Mouse (Mus musculus) cortical plate, adult 2 months (tissue): ENCODE measurements around the gene Ccnb2. TPM values are rescaled to one million over a fixed set of nuclear protein-coding genes. Genes with fewer than 3 reads are reported as not detected.

Source experiments
- H3K27ac ChIP-seq: fragments of 200-500 bp; 2 replicates; pipeline ENCODE4 v1.5.1; 2012; ENCODE audit warnings: low read length, control low read depth, inconsistent platforms; ENCODE audit not compliant: insufficient read depth
- H3K4me1 ChIP-seq: fragments of 200-500 bp; 2 replicates; pipeline ENCODE4 v1.6.1; 2011; ENCODE audit warnings: low read length; ENCODE audit not compliant: control insufficient read depth, insufficient read depth
- H3K4me3 ChIP-seq: fragments of 200-500 bp; 2 replicates; pipeline ENCODE4 v1.5.1; 2011; ENCODE audit warnings: mild to moderate bottlenecking, low read length, control low read depth; ENCODE audit not compliant: insufficient read depth
- CTCF ChIP-seq: fragments of 200-500 bp; IDR thresholded peaks from 2 replicates; pipeline ENCODE4 v1.5.1; 2011; ENCODE audit warnings: mild to moderate bottlenecking, control low read depth, low read length; ENCODE audit not compliant: insufficient read depth; ENCODE audit errors: extremely low read depth
- POLR2A ChIP-seq: fragments of 200-500 bp; IDR thresholded peaks from 2 replicates; pipeline ENCODE4 v1.6.1; 2011; ENCODE audit warnings: mild to moderate bottlenecking, low read length, control low read depth; ENCODE audit not compliant: insufficient read depth; ENCODE audit errors: extremely low read depth
- polyA plus RNA-seq: library from polyadenylated mRNA; depleted of rRNA; stranded (reverse); fragments of >200 nt; gene quantifications from 2 replicates; pipeline ENCODE4 v1.2.3, GENCODE M21; 2012

The Ccnb2 gene
- polyA plus RNA-seq, 1 experiment, result 2.4 TPM

DNA sequence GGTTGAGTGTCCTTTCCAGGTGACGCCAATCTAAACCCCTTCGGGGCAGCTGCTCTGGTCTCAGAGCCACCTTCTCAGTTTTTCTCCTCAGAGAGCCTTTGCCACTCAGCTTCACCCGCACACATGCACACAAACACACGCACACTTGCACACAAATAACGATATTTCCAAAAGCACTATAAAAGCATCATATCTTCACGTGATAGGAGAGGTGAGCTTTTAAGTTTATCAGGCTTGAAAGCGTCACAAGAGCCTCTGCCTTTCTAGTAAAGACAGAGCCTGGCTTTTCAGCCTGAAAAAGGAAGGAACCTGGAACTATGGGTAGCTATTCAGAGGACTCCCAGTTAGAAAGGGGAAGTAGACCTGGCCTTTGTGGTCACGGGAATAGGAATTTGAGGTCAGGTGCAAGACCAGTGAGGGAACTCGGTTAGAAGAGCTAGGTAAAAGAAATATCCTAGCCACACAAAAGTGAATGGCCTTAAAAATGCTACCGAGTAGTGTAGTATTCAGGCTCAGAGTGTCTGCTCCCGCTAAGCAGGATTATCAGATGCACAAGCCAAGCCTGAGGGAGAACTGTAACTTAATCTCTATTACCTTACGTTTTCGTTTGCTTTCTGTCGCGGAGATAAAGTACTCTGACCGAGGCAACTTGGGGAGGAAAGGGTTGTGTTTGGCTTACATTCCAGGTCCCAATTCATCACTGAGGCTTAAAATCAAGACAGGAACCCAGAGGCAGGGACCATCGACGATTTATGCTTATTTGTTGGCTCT is 36.2 kb downstream of the Ccnb2 start:
- H3K4me1 ChIP-seq, result no peaks in the 10 kb centered on the region
- no peak overlapping the region for H3K4me3 ChIP-seq
- no peak overlapping the region for H3K27ac ChIP-seq
- TF ChIP-seq POLR2A (no peak), CTCF (no peak)

DNA sequence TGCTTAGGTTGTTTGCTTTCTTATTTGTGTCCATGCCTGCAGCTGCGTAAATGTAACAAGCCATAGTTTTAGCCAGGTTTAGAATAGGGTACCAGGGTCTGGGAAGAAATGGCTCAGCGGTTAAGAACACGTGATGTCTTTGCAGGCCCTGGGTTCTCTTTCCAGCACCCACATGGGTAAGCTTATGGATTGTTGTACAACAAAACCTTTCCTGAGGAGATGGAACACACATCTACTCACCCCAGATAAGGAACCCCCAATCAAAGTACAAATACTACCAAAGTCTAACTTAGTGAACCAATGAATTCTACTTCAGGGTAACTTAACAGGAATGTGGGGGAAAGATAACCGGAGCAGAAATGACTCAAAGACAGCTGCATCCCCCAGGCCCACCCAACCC is 36.9 kb downstream of the Ccnb2 start:
- TF ChIP-seq CTCF (no peak), POLR2A (no peak)
- Histone ChIP-seq H3K27ac (no peak overlapping the region), H3K4me1 (no peaks in the 10 kb centered on the region), H3K4me3 (no peak overlapping the region)

DNA sequence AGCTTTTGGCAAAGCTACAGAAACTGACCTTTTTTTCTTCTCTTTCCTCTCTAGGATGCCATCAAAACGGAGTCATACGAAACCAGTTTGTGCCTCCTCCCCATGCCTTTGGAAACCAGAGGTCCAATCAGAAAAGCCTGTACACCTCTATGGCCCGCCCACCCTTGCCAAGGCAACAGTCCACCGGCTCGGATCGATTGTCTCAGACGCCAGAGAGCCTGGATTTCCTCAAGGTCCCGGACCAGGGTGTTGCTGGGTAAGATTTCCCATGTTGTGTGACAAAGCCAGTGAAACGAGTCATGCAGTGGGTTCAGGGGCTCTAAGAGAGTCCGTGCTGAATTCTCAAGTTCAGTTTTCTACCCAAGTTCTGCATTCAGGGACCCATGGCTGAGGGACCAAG is 37.6 kb downstream of the Ccnb2 start:
- no peak overlapping the region for H3K4me3 ChIP-seq
- no peaks in the 10 kb centered on the region for H3K4me1 ChIP-seq
- H3K27ac ChIP-seq, result no peak overlapping the region
- TF ChIP-seq CTCF (no peak), POLR2A (no peak)

DNA sequence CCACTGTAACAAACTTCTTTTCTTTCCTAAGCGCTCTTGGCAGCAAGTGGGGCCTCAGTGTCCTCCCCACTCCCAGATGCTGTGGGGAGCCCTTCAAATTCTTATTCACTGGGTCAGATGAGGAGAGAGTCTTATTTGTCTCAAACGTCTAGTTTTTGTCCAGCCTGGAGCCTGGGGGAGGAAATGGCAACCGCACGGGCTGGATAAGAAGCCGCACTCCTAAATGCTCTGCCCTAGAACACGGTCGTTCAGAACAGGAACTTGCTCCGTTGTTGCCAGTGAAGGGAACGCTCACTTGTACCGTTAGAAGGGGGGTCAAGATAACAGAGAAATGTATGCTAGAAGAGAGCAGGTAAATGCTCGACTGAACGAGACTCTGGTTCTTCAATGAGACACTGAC is 39.3 kb downstream of the Ccnb2 start:
- Histone ChIP-seq H3K4me3 (no peak overlapping the region), H3K27ac (no peak overlapping the region), H3K4me1 (no peaks in the 10 kb centered on the region)
- no peak for TF ChIP-seq POLR2A
- TF ChIP-seq CTCF, result no peak

DNA sequence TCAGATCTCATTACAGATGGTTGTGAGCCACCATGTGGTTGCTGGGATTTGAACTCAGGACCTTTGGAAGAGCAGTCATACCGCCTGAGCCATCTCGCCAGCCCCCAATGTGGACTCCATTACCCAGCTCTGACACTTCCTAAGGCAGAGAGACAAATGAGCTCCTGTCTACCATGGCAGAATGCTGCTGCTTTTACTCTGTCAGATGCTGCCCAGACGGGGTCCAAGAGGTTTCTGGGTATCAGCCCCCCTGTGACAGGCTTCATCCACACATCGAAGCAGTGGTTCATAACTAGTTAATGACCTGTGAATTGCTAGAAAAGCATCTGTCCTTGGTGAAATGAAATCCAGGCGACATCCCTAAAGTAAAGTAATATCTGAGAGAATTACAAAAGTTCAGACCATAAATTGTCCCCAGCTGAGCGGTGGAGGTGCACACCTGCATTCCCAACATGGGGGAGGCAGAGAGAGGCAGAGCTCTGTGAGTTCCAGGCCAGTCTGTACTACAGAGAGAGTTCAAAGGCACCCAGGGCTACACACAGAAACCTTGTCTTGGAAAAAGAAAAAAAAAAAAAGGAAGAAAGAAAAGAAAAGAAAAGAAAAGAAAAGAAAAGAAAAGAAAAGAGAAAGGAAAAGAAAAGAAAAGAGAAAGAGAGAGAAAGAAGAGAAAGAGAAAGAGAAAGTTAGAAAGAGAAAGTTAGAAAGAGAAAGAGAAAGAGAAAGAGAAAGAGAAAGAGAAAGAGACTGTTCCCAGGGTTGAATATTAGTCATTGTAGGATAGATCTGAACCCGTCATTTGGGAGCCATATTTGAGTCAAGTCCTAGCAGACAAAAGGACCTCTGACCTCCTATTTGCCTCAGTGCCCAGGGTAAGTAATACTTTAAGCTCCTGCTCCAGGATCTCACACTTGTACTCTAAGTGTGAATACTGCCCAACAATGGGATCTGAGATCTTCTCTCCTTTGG is 41.6 kb downstream of the Ccnb2 start:
- Histone ChIP-seq H3K4me3 (no peak overlapping the region), H3K4me1 (no peaks in the 10 kb centered on the region), H3K27ac (no peak overlapping the region)
- TF ChIP-seq CTCF (no peak), POLR2A (no peak)

DNA sequence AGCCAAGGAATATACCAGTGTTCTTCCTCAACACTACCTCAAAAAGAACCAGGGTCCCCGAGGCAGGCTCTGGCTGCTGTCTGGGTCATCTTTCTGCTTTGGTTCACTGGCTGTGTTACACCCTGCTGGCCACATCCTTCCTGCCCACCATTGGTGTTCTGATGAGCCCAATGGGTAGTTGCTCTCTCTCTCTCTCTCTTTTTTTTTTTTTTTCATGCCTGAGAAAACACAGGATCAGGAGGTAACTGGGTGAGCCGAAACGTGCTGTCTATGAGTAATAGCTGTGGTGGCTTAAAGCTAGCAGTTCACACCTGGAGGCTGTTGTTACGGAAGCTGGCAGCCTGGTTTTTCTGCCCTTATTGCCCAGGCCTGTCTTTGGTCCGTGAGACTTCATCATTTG is 49.7 kb downstream of the Ccnb2 start:
- TF ChIP-seq CTCF (no peak), POLR2A (no peak)
- Histone ChIP-seq H3K4me3 (no peak overlapping the region), H3K27ac (no peak overlapping the region), H3K4me1 (peaks cover 3% of the 10 kb centered on the region; the same call in 1 of the 2 replicates)

DNA sequence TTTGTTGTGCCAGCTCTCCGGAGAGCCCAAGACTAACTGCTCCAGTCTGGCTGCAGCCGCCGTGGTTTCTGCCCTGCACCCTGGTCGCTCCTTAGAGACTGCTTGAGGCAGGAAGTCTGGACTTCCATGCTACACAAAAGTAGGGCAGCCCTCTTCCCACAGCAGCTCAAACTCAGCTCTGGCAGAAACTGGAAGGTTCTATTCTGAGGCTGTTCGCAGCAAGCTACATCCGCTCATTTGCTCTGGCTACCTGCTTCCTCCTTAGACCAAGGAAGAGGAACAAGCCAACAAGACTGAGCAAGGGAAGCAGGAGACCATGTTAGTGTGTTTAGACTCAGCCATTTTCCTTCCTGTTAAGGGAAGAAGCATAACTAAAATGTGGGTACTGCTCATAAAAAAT is 54.4 kb downstream of the Ccnb2 start:
- peak overlapping the region; percentile 58 for H3K27ac ChIP-seq

DNA sequence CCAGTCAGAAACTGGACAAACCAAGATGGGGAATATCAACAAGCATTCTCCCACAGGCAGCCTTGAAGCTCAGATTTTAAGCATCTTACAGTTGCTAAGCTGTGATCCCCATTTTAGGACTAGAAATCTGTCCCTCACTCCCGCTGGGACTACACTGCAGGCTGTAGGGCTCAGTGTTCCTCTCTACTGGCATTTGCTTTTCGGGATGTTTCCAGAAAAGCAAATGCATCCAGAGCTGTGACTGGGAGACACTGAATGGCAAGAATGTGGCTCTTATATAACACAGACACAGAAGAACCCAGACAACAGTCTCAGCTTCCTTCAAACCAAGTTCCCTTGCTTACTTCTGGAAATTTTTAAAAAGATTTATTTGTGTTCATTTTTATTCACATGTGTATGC is 55.4 kb downstream of the Ccnb2 start:
- H3K4me1 ChIP-seq, result peaks cover 3% of the 10 kb centered on the region; the same call in 1 of the 2 replicates
- TF ChIP-seq POLR2A (no peak), CTCF (no peak)
- no peak overlapping the region for H3K4me3 ChIP-seq
- peak overlapping the region; percentile 58 for H3K27ac ChIP-seq

More for the DNA sequence above, 54.4 kb downstream of the Ccnb2 start:
- no peak overlapping the region for H3K4me3 ChIP-seq
- H3K4me1 ChIP-seq, result peaks cover 3% of the 10 kb centered on the region; the same call in 1 of the 2 replicates
- TF ChIP-seq POLR2A, result no peak
- TF ChIP-seq CTCF, result no peak

DNA sequence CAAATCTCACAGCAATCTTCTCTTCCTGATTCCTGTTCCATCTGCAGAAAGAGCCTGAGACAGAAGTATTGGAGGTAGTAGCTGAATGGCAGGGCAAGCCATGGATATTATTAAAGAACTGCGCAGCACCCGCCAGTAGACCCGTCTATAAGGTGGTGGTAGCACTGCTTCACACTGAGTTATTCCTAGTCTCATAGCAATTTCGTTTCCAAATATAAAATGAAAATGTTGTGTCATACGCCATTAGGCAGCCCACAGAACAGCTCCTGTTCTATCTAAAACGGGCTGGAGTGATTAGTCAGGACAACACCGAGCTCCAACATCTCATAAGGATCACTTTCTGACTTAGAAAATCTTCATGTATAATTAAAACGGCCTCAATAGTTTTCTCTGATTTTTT is 56.6 kb downstream of the Ccnb2 start:
- no peak for TF ChIP-seq POLR2A
- no peak for TF ChIP-seq CTCF
- 0 out of 2 replicates have a peak overlapping the region, but pooled peaks have one; percentile 31 for H3K27ac ChIP-seq

More for the DNA sequence above, 56.6 kb downstream of the Ccnb2 start:
- no peak overlapping the region for H3K4me3 ChIP-seq
- H3K4me1 ChIP-seq, result peaks cover 3% of the 10 kb centered on the region; the same call in 1 of the 2 replicates
